ENCODE assay signal across 8 mouse cellular contexts in the genomic region with DNA sequence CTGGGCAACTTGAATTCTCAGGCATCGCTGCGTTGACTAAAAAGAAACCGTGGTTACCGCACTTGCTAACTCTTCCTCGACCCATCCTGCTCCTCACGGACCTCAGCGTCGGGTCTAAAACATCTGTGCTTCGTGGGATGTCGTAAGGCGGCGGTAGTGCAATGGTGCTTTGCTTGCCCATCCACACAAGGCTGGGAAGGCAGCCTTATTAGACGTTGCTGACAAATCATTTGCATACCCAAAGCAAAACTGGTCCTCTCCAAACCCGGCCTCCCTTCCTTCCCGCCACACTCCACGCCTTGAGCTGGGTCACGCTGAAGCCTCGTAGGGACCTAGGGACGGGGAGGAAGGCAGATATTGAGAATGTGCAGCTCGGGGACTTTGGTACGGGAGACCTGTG. TPM values are rescaled to one million over a fixed set of nuclear protein-coding genes. Genes with fewer than 3 reads are reported as not detected.
DNase-seq lines count a peak whose midpoint lies in the region; ATAC-seq lines count a peak whose summit lies in the region.

No protein-coding gene starts in this region.

- H3K36me3 ChIP-seq in liver, embryonic 11.5 days (ENCODE audit: control insufficient read depth, insufficient read depth, low read length), result no peaks in the 10 kb centered on the region
- H3K36me3 ChIP-seq in neural tube, embryonic 14.5 days (ENCODE audit: control insufficient read depth, insufficient read depth, low read length), result no peaks in the 10 kb centered on the region

- peak overlapping the region; percentile 84 for H3K4me3 ChIP-seq in liver, embryonic 11.5 days (ENCODE audit: low read depth, low read length)
- H3K4me3 ChIP-seq in neural tube, embryonic 14.5 days (ENCODE audit: low read depth, low read length), result peak overlapping the region; percentile 70

- DNase-seq in adrenal gland, postnatal 10 days, result peak; percentile 59
- no peak for DNase-seq in adrenal gland, adult 2 months
- DNase-seq in ovary, adult 18-20 months (ENCODE audit: low spot score), result peak; percentile 27
- no peak for DNase-seq in ovary, postnatal 14 days (ENCODE audit: low spot score)
- no peak for DNase-seq in liver, embryonic 11.5 days (ENCODE audit: low spot score)
- DNase-seq in T-cell, adult 2 months (ENCODE audit: low spot score), result no peak

- H3K9me3 ChIP-seq in liver, embryonic 11.5 days (ENCODE audit: control insufficient read depth, low read length), result no peaks in the 10 kb centered on the region
- no peaks in the 10 kb centered on the region for H3K9me3 ChIP-seq in neural tube, embryonic 14.5 days (ENCODE audit: control insufficient read depth, low read length)

- ATAC-seq in granulocyte monocyte progenitor cell, adult 5-6 weeks (replicated peaks; ENCODE audit: poor library complexity, severe bottlenecking), result peak; percentile 63
- ATAC-seq in liver, embryonic 11.5 days (replicated peaks; ENCODE audit: low FRiP score), result peak; percentile 55
- peak; percentile 72 for ATAC-seq in neural tube, embryonic 14.5 days (ENCODE audit: low read depth)

- WGBS in liver, embryonic 11.5 days, result under 1% methylated on average over 21 of the region's 21 CpGs
- WGBS in neural tube, embryonic 14.5 days, result under 1% methylated on average over 21 of the region's 21 CpGs

- H3K27me3 ChIP-seq in liver, embryonic 11.5 days (replicated peaks; ENCODE audit: control insufficient read depth, insufficient read depth, low read length), result no peaks in the 10 kb centered on the region
- H3K27me3 ChIP-seq in neural tube, embryonic 14.5 days (ENCODE audit: control insufficient read depth, insufficient read depth, low read length), result no peaks in the 10 kb centered on the region

- H3K27ac ChIP-seq in liver, embryonic 11.5 days (ENCODE audit: low read depth, low read length), result peak overlapping the region; percentile 70
- peak overlapping the region; percentile 79 for H3K27ac ChIP-seq in neural tube, embryonic 14.5 days (ENCODE audit: low read depth, low read length)

- H3K9ac ChIP-seq in liver, embryonic 11.5 days (ENCODE audit: low read depth, low read length), result peak overlapping the region; percentile 71
- peak overlapping the region; percentile 54 for H3K9ac ChIP-seq in neural tube, embryonic 14.5 days (replicated peaks; ENCODE audit: low read depth, low read length)

- peak overlapping the region; percentile 80 for H3K4me2 ChIP-seq in liver, embryonic 11.5 days
- peak overlapping the region; percentile 92 for H3K4me2 ChIP-seq in neural tube, embryonic 14.5 days (ENCODE audit: low read depth, low read length)

- peaks cover 20% of the 10 kb centered on the region for H3K4me1 ChIP-seq in liver, embryonic 11.5 days (replicated peaks; ENCODE audit: control insufficient read depth, insufficient read depth, low read length)
- H3K4me1 ChIP-seq in neural tube, embryonic 14.5 days (ENCODE audit: control insufficient read depth, insufficient read depth, low read length), result peaks cover 12% of the 10 kb centered on the region; the same call in 1 of the 2 replicates

RNA-seq across cellular contexts. Expression of a gene that starts 0.6 kb away (rescaled TPM):
- total RNA-seq in adrenal gland, postnatal 10 days (2021), result 10 to 100 TPM; 22.5 to 26.8 TPM
- total RNA-seq in adrenal gland, adult 2 months (2021), result 10 to 100 TPM; 22.5 to 46.4 TPM
- 1.2 and 2.2 TPM in 2 replicates for polyA plus RNA-seq in adrenal gland, adult 2 months (2012; rRNA removed)
- total RNA-seq in granulocyte monocyte progenitor cell, adult 5-6 weeks (2014; fragmentation: Nextera tagmentation), result 19.9 and 23.6 TPM in 2 replicates
- total RNA-seq in granulocyte monocyte progenitor cell, adult 5-6 weeks (2017), result 33.4 and 33.6 TPM in 2 replicates
- 10.4 and 10.7 TPM in 2 replicates for polyA plus RNA-seq in liver, embryonic 11.5 days (2014; fragmentation: Nextera tagmentation; extraction: Ambion mirVana)
- polyA plus RNA-seq in neural tube, embryonic 14.5 days (2014; fragmentation: Nextera tagmentation; extraction: Ambion mirVana), result 5.8 and 7.6 TPM in 2 replicates

Comparison
In these comparisons a context has a peak if more than half of its experiments do, and no peak if none do; other contexts are left out.
1. DNase-seq: peak in adrenal gland, postnatal 10 days (single experiment) and ovary, adult 18-20 months (single experiment); none in adrenal gland, adult 2 months (single experiment), ovary, postnatal 14 days (single experiment), liver, embryonic 11.5 days (single experiment) and T-cell, adult 2 months (single experiment).
2. Peak in every context shown above with its lines, with median percentiles within 50 percentile points of each other: ATAC-seq.